In the genomic region with DNA sequence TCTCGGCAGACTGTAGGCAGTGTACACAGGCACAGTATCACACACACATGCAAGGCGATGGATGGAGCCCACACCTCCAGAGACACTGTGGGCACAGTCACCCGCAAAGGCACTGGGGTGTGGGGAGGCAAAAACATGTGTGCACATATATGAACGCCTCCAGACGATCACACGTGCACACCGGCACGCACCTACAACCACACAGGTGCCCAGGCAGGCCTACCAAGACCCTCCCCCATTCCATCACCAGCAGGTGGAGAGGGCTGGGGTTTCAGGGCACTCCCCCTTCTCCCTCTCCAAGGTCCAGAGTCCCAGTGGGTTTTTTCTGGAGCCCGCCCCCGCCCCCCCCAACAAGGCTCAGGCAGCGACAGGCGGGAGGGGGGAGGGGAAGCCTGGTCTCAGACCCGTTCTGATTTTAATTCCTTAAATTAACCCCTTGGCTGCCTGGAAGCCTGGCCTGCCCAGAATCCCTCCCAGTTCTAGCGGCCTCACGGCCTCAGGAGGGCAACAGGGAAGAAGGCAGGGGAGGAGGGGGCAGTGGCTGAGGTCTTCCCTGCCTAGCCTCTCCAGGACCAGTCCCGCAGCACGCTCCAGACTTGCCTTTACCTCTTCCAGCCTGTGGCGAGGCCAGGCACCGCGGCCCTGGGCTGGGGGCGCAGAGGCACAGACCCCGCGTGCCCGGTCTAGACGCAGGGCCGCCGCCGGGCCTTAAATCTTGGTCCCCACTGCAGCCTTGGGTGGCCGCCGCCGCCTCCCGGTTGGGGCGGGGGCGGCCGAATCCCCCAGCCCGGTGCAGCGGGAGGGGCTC, we compare ENCODE assay signal across 7 mouse cellular contexts. TPM values are rescaled to one million over a fixed set of nuclear protein-coding genes. Genes with fewer than 3 reads are reported as not detected.
DNase-seq lines count a peak whose midpoint lies in the region; TF ChIP-seq lines count a peak whose summit lies in the region.

No protein-coding gene starts in this region.

- no peak for TF ChIP-seq CTCF in layer of hippocampus, adult 2 months (conservative IDR thresholded peaks at IDR 0.05)

- peaks cover 50% of the 10 kb centered on the region for H3K27me3 ChIP-seq in midbrain, embryonic 10.5 days (ENCODE audit: low read depth, poor library complexity, severe bottlenecking)

- peak overlapping the region; percentile 99 for H3K27ac ChIP-seq in layer of hippocampus, adult 2 months
- H3K27ac ChIP-seq in midbrain, embryonic 10.5 days (replicated peaks) = peak overlapping the region; percentile 90

- peaks cover 23% of the 10 kb centered on the region for H3K4me1 ChIP-seq in midbrain, embryonic 10.5 days

- H3K9me3 ChIP-seq in midbrain, embryonic 10.5 days (replicated peaks) = no peaks in the 10 kb centered on the region

- DNase-seq in layer of hippocampus, adult 2 months (ENCODE audit: low spot score in 2 of 2) = no peak
- no peak for DNase-seq in layer of hippocampus, adult 9-11 months
- DNase-seq in cerebellum, adult 8-10 months = peak; percentile 43
- DNase-seq in frontal cortex, postnatal 36 days (ENCODE audit: low spot score in 2 of 2) = peak; percentile 36 to 66
- peak; percentile 73 for DNase-seq in midbrain, embryonic 10.5 days (ENCODE audit: low spot score)
- DNase-seq in ovary, postnatal 10 days (ENCODE audit: low spot score) = no peak
- no peak for DNase-seq in adrenal gland, postnatal 36 days

- peak overlapping the region; percentile 92 for H3K4me3 ChIP-seq in layer of hippocampus, adult 2 months
- peak overlapping the region; percentile 77 for H3K4me3 ChIP-seq in midbrain, embryonic 10.5 days

- WGBS in midbrain, embryonic 10.5 days = under 1% methylated on average over 37 of the region's 37 CpGs

- no peaks in the 10 kb centered on the region for H3K36me3 ChIP-seq in midbrain, embryonic 10.5 days

RNA-seq across cellular contexts. Expression of a gene that starts 0.5 kb away (rescaled TPM):
- 10 to 100 TPM; 84.7 to 90.8 TPM for total RNA-seq in layer of hippocampus, adult 2 months (2021)
- 0.68 and 0.79 TPM in 2 replicates for polyA plus RNA-seq in midbrain, embryonic 10.5 days (2016; fragmentation: Nextera tagmentation; extraction: Ambion mirVana)
- total RNA-seq in adrenal gland, postnatal 36 days (2021) = under 1 TPM; 0.40 to 0.53 TPM

RNA-seq across cellular contexts. Expression of a gene that starts 11.1 kb away (rescaled TPM):
- total RNA-seq in layer of hippocampus, adult 2 months (2021) = 10 to 100 TPM; 20.5 to 27.6 TPM
- 0.06 TPM in 1 of 2 replicates, not detected in the other for polyA plus RNA-seq in midbrain, embryonic 10.5 days (2016; fragmentation: Nextera tagmentation; extraction: Ambion mirVana)
- not detected for total RNA-seq in adrenal gland, postnatal 36 days (2021)

RNA-seq across cellular contexts. Expression of a gene that starts 50.5 kb away (rescaled TPM):
- 10 to 100 TPM; 13.1 to 18.2 TPM for total RNA-seq in layer of hippocampus, adult 2 months (2021)
- polyA plus RNA-seq in midbrain, embryonic 10.5 days (2016; fragmentation: Nextera tagmentation; extraction: Ambion mirVana) = 42.8 and 44.9 TPM in 2 replicates
- total RNA-seq in adrenal gland, postnatal 36 days (2021) = 10 to 100 TPM; 11.5 to 14.4 TPM

RNA-seq across cellular contexts. Expression of a gene that starts 51.0 kb away (rescaled TPM):
- 100 to 1,000 TPM; 212 to 216 TPM for total RNA-seq in layer of hippocampus, adult 2 months (2021)
- polyA plus RNA-seq in midbrain, embryonic 10.5 days (2016; fragmentation: Nextera tagmentation; extraction: Ambion mirVana) = 700 and 751 TPM in 2 replicates
- total RNA-seq in adrenal gland, postnatal 36 days (2021) = 100 to 1,000 TPM; 267 to 301 TPM

Comparison
In these comparisons a context has a peak if more than half of its experiments do, and no peak if none do; other contexts are left out.
1. DNase-seq: peak in cerebellum, adult 8-10 months (single experiment), frontal cortex, postnatal 36 days (2 of 2) and midbrain, embryonic 10.5 days (single experiment); none in layer of hippocampus, adult 2 months (0 of 2), layer of hippocampus, adult 9-11 months (single experiment), ovary, postnatal 10 days (single experiment) and adrenal gland, postnatal 36 days (0 of 2).
2. RNA of a gene that starts 0.5 kb away (total RNA-seq): 84.7 to 90.8 TPM in layer of hippocampus, adult 2 months; 0.40 to 0.53 TPM in adrenal gland, postnatal 36 days; every median in the first group is over 10 times any median in the second.
3. RNA of a gene that starts 11.1 kb away (total RNA-seq): 20.5 to 27.6 TPM in layer of hippocampus, adult 2 months; not detected in adrenal gland, postnatal 36 days; every median in the first group is over 10 times any median in the second.